Mouse (Mus musculus) MEL (cell line): Measurements from ENCODE around the gene Serp2. TPM values are rescaled to one million over a fixed set of nuclear protein-coding genes. Genes with fewer than 3 reads are reported as not detected.

Experiments used
- DNase-seq: peaks from one replicate; pipeline ENCODE4 v3.0.0; 2011; ENCODE audit warnings: low read depth, low spot score
- H3K27ac ChIP-seq: 2 replicates; pipeline ENCODE4 v1.5.1; 2012; ENCODE audit warnings: low read depth, mild to moderate bottlenecking, control low read depth, low read length, moderate library complexity; ENCODE audit not compliant: control insufficient read depth
- H3K27me3 ChIP-seq, 2 experiments: fragments of 150-350 bp in 1 of 2; sonication (generic) in 1 of 2; 2 replicates each; pipeline ENCODE4 v1.6.1; 2012; ENCODE audit warnings: low read length in 2 of 2, mild to moderate bottlenecking in 2 of 2, improper control_type of control experiment in 1 of 2, moderate library complexity in 1 of 2; ENCODE audit not compliant: insufficient read depth in 2 of 2, control insufficient read depth in 1 of 2
- H3K36me3 ChIP-seq, 2 experiments: 2 replicates each; pipeline ENCODE4 v1.6.1; 2012 to 2014; ENCODE audit warnings: low read length in 2 of 2, improper control_type of control experiment in 1 of 2, inconsistent platforms in 1 of 2, mild to moderate bottlenecking in 1 of 2; ENCODE audit not compliant: insufficient read depth in 2 of 2, control insufficient read depth in 1 of 2
- H3K4me1 ChIP-seq, 2 experiments: fragments of 150-350 bp in 1 of 2; sonication (generic) in 1 of 2; 2 replicates each; pipeline ENCODE4 v1.6.1; 2012; ENCODE audit warnings: low read length in 2 of 2, improper control_type of control experiment in 1 of 2, mild to moderate bottlenecking in 1 of 2; ENCODE audit not compliant: insufficient read depth in 2 of 2, control insufficient read depth in 1 of 2
- H3K4me3 ChIP-seq, 2 experiments: fragments of 150-350 bp in 1 of 2; sonication (generic) in 1 of 2; 2 replicates each; pipeline ENCODE4 v1.5.1; 2012; ENCODE audit warnings: low read depth in 2 of 2, low read length in 2 of 2, mild to moderate bottlenecking in 2 of 2, moderate library complexity in 2 of 2, control low read depth in 1 of 2, improper control_type of control experiment in 1 of 2; ENCODE audit not compliant: control insufficient read depth in 1 of 2, insufficient read depth in 1 of 2
- H3K79me2 ChIP-seq: 2 replicates; pipeline ENCODE4 v1.6.1; 2012; ENCODE audit warnings: mild to moderate bottlenecking, low read length, moderate library complexity; ENCODE audit not compliant: control insufficient read depth, poor library complexity, insufficient read depth
- H3K9ac ChIP-seq: 2 replicates; pipeline ENCODE4 v1.6.1; 2012; ENCODE audit warnings: low read depth, mild to moderate bottlenecking, control low read depth, low read length, moderate library complexity; ENCODE audit not compliant: control insufficient read depth, poor library complexity, severe bottlenecking
- H3K9me3 ChIP-seq: fragments of 150-350 bp; sonication (generic); replicated peaks from 2 replicates; pipeline ENCODE4 v1.6.1; 2012; ENCODE audit warnings: mild to moderate bottlenecking, low read length, improper control_type of control experiment, moderate library complexity; ENCODE audit not compliant: insufficient read depth
- CHD1 ChIP-seq: IDR thresholded peaks from 2 replicates; pipeline ENCODE4 v1.6.1; 2012; ENCODE audit warnings: low read depth, mild to moderate bottlenecking, inconsistent platforms, low read length, improper control_type of control experiment
- EP300 ChIP-seq, 2 experiments: IDR thresholded peaks; 2 replicates each; pipeline ENCODE4 v1.6.1; 2011; ENCODE audit warnings: improper control_type of control experiment in 2 of 2, low read length in 2 of 2, low read depth in 1 of 2, mild to moderate bottlenecking in 1 of 2
- GABPA ChIP-seq: IDR thresholded peaks from 2 replicates; pipeline ENCODE4 v1.6.1; 2012; ENCODE audit warnings: low read depth, mild to moderate bottlenecking, inconsistent platforms, low read length, improper control_type of control experiment, moderate library complexity
- HCFC1 ChIP-seq: IDR thresholded peaks from 2 replicates; pipeline ENCODE4 v1.6.1; 2012; ENCODE audit warnings: low read depth, mild to moderate bottlenecking, inconsistent platforms, low read length, improper control_type of control experiment, moderate library complexity
- MAX ChIP-seq: IDR thresholded peaks from 2 replicates; pipeline ENCODE4 v1.6.1; 2011; ENCODE audit warnings: low read length, improper control_type of control experiment
- MAZ ChIP-seq: IDR thresholded peaks from 2 replicates; pipeline ENCODE4 v1.6.1; 2012; ENCODE audit warnings: low read depth, mild to moderate bottlenecking, inconsistent platforms, low read length, improper control_type of control experiment
- MEF2A ChIP-seq: IDR thresholded peaks from 2 replicates; pipeline ENCODE4 v1.6.1; 2014; ENCODE audit warnings: low read depth, mild to moderate bottlenecking, inconsistent platforms, low read length, improper control_type of control experiment; ENCODE audit not compliant: poor library complexity, insufficient replicate concordance, severe bottlenecking; ENCODE audit errors: extremely low read depth
- MYB ChIP-seq: IDR thresholded peaks from 2 replicates; pipeline ENCODE4 v1.6.1; 2011; ENCODE audit warnings: mild to moderate bottlenecking, low read depth, low read length, improper control_type of control experiment
- MYC ChIP-seq: IDR thresholded peaks from 2 replicates; pipeline ENCODE4 v1.6.1; 2011; ENCODE audit warnings: low read depth, mild to moderate bottlenecking, low read length, improper control_type of control experiment, moderate library complexity
- NELFE ChIP-seq: IDR thresholded peaks from 2 replicates; pipeline ENCODE4 v1.6.1; 2011; ENCODE audit warnings: low read depth, low read length, improper control_type of control experiment
- POLR2A ChIP-seq, 2 experiments: IDR thresholded peaks; 2 replicates each; pipeline ENCODE4 v1.6.1; 2011 to 2012; ENCODE audit warnings: low read length in 2 of 2, mild to moderate bottlenecking in 2 of 2, control low read depth in 1 of 2, improper control_type of control experiment in 1 of 2, low read depth in 1 of 2, moderate library complexity in 1 of 2; ENCODE audit not compliant: control insufficient read depth in 1 of 2, insufficient read depth in 1 of 2, poor library complexity in 1 of 2
- POLR2AphosphoS2 ChIP-seq: IDR thresholded peaks from 2 replicates; pipeline ENCODE4 v1.6.1; 2011; ENCODE audit warnings: low read length, improper control_type of control experiment
- POLR2AphosphoS5 ChIP-seq: IDR thresholded peaks from 2 replicates; pipeline ENCODE4 v1.6.1; 2012; ENCODE audit warnings: low read depth, borderline replicate concordance, mild to moderate bottlenecking, inconsistent platforms, low read length, moderate library complexity, mixed read lengths
- RAD21 ChIP-seq: IDR thresholded peaks from 2 replicates; pipeline ENCODE4 v1.6.1; 2011; ENCODE audit warnings: mild to moderate bottlenecking, low read depth, low read length, improper control_type of control experiment
- TAL1 ChIP-seq: IDR thresholded peaks from 2 replicates; pipeline ENCODE4 v1.6.1; 2012; ENCODE audit warnings: mild to moderate bottlenecking, inconsistent platforms, low read length, moderate library complexity, mixed read lengths
- TBP ChIP-seq: IDR thresholded peaks from 2 replicates; pipeline ENCODE4 v1.8.0; 2011; ENCODE audit warnings: low read depth, low read length, improper control_type of control experiment
- ZC3H11A ChIP-seq: IDR thresholded peaks from 2 replicates; pipeline ENCODE4 v1.6.1; 2012; ENCODE audit warnings: low read depth, mild to moderate bottlenecking, inconsistent platforms, low read length, improper control_type of control experiment
- ZKSCAN1 ChIP-seq: IDR thresholded peaks from 2 replicates; pipeline ENCODE4 v1.6.1; 2012; ENCODE audit warnings: low read depth, mild to moderate bottlenecking, inconsistent platforms, low read length, improper control_type of control experiment, moderate library complexity
- ZMIZ1 ChIP-seq: IDR thresholded peaks from 2 replicates; pipeline ENCODE4 v1.6.1; 2012; ENCODE audit warnings: low read depth, mild to moderate bottlenecking, inconsistent platforms, low read length, improper control_type of control experiment, moderate library complexity
- ZNF384 ChIP-seq: IDR thresholded peaks from 2 replicates; pipeline ENCODE4 v1.6.1; 2012; ENCODE audit warnings: low read depth, mild to moderate bottlenecking, inconsistent platforms, low read length, improper control_type of control experiment
- polyA plus RNA-seq, 2 experiments: library from polyadenylated mRNA; stranded (reverse) in 1 of 2; unstranded in 1 of 2; fragments of >175 nt in 1 of 2; fragments of >200 nt in 1 of 2; gene quantifications; 2 replicates each; pipeline versions ENCODE4 v1.2.1 to v1.2.4; 2012; ENCODE audit warnings: low replicate concordance in 2 of 2, low read depth in 1 of 2; ENCODE audit not compliant: insufficient read length in 2 of 2, insufficient read depth in 1 of 2, missing spikeins in 1 of 2
- total RNA-seq: library from RNA; depleted of rRNA; stranded (reverse); fragments of 300-350 nt; gene quantifications from 2 replicates; pipeline ENCODE4 v1.2.3, GENCODE M21; 2012

Gene Serp2
- total and polyA plus RNA-seq, 3 experiments: 0.42 to 0.56 TPM; not detected in 1

DNA sequence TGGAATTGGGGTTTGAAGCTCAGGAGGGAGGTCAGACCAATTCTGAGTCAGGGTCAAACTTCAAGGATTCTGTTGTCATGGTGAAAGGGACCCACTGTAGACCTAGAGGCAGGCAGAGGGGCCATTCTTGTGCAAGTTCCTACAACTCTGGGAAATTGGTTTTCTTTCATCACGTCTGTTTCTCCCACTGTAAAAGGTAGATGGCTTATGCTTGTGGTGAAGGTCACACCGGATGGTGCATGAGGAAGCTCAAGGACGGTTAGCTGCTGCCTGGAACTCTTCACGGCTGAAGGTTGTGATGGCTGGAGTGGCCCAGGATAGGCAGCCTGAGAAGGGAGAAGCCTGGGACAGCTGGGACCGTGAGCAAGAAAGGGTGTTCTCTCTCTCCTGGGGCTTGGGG lies 38.5 kb downstream of the Serp2 start:
- H3K79me2 ChIP-seq: no peaks in the 10 kb centered on the region
- H3K4me1 ChIP-seq: peaks cover 2 to 12% of the 10 kb centered on the region in 2 experiments
- TF ChIP-seq RAD21 (no peak), HCFC1 (no peak), TAL1 (no peak), MEF2A (no peak), MYC (no peak), ZNF384 (no peak), ZMIZ1 (no peak), ZC3H11A (no peak), MYB (no peak), POLR2AphosphoS5 (no peak), TBP (no peak), POLR2AphosphoS2 (no peak), POLR2A (IDR thresholded peaks at IDR 0.05; ENCODE audit: control insufficient read depth in 1 of 2, insufficient read depth in 1 of 2, low read depth in 1 of 2, low read length in 2 of 2, poor library complexity in 1 of 2) (no peak), CHD1 (no peak), NELFE (no peak), MAZ (no peak), GABPA (no peak), EP300 (IDR thresholded peaks at IDR 0.05; ENCODE audit: low read depth in 1 of 2, low read length in 2 of 2) (no peak), ZKSCAN1 (no peak), MAX (no peak)
- TF ChIP-seq, all 39 proteins: peak for 0
- no peak overlapping the region for H3K9ac ChIP-seq
- DNase-seq: no peak
- peaks cover 0 to 10% of the 10 kb centered on the region in 2 experiments; a peak in 2 of 4 replicates for H3K36me3 ChIP-seq
- no peak overlapping the region for H3K4me3 ChIP-seq
- H3K9me3 ChIP-seq: no peaks in the 10 kb centered on the region
- no peak overlapping the region for H3K27ac ChIP-seq
- H3K27me3 ChIP-seq: no peaks in the 10 kb centered on the region

- H3K9me3 ChIP-seq: no peaks in the 10 kb centered on the region
- peaks cover 0 to 6% of the 10 kb centered on the region in 2 experiments; a peak in 2 of 4 replicates for H3K4me1 ChIP-seq
- no peak overlapping the region for H3K27ac ChIP-seq
- peaks cover 0 to 3% of the 10 kb centered on the region in 2 experiments; a peak in 2 of 4 replicates for H3K36me3 ChIP-seq
- no peak overlapping the region for H3K9ac ChIP-seq
- DNase-seq: no peak
- no peak overlapping the region for H3K4me3 ChIP-seq
- no peak for TF ChIP-seq MYB
- TF ChIP-seq ZKSCAN1: no peak
- no peak for TF ChIP-seq RAD21
- TF ChIP-seq TAL1: no peak
- TF ChIP-seq ZC3H11A: no peak
- H3K27me3 ChIP-seq: no peaks in the 10 kb centered on the region
- H3K79me2 ChIP-seq: no peaks in the 10 kb centered on the region
Observed at GRCm38 (mm10) chr14:76515620-76516019, 41.1 kb downstream of the Serp2 start.
